Mouse (Mus musculus) G1E (cell line): ENCODE measurements around the gene Sncb.

Experiments
- CTCF ChIP-seq: IDR thresholded peaks from 2 replicates; pipeline ENCODE4 v1.5.1; 2012; ENCODE audit warnings: low read depth, low read length, inconsistent platforms, mixed read lengths
- POLR2AphosphoS5 ChIP-seq: IDR thresholded peaks from 2 replicates; pipeline ENCODE4 v1.6.1; 2012; ENCODE audit warnings: low read depth, low read length, inconsistent platforms; ENCODE audit not compliant: insufficient replicate concordance

- TF ChIP-seq POLR2AphosphoS5, result no peak
- TF ChIP-seq CTCF, result no peak
Measured at GRCm38 (mm10) chr13:54756156-54756712, 10.2 kb downstream of the Sncb start.
